Mouse (Mus musculus): ENCODE measurements around the gene Rnf114. TPM values are rescaled to one million over a fixed set of nuclear protein-coding genes. Genes with fewer than 3 reads are reported as not detected.

Rnf114 gene
- polyA plus RNA-seq, 2 experiments: 78.1 to 83.6 TPM

DNA sequence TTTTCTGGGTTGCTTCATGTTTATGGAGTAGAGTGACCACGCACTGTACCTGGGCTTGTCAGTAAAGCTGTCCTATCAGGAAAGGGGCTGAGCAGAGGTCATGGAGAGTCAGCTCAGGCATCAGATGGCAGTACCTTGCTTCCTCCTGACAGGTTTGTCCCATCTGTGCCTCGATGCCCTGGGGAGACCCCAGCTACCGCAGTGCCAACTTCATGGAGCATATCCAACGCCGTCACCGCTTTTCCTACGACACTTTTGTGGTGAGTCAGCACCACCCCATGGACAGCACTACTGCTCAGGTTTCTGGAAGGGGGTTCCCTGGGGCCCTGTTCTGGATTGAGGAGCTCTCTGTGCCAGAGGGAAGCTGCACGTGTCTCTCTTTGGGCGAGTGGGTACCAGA is 19.9 kb downstream of the Rnf114 start:
- Histone ChIP-seq H3K4me2 (replicated peaks; ENCODE audit: low read depth, low read length, severe bottlenecking) (no peak overlapping the region), H3K4me3 (replicated peaks; ENCODE audit: low read length) (no peak overlapping the region), H3K36me3 (ENCODE audit: control insufficient read depth, insufficient read depth, low read length) (peaks cover 98% of the 10 kb centered on the region), H3K9ac (ENCODE audit: low read depth, low read length, severe bottlenecking) (no peak overlapping the region), H3K9me3 (ENCODE audit: control insufficient read depth, low read length) (no peaks in the 10 kb centered on the region), H3K27ac (replicated peaks; ENCODE audit: low read depth, low read length) (no peak overlapping the region), H3K4me1 (ENCODE audit: control insufficient read depth, insufficient read depth, low read length) (no peaks in the 10 kb centered on the region), H3K27me3 (ENCODE audit: control insufficient read depth, insufficient read depth, low read length) (no peaks in the 10 kb centered on the region)
- DNase-seq (ENCODE audit: low spot score): no peak
- ATAC-seq (ENCODE audit: low FRiP score, low read depth): no peak
- no peak for TF ChIP-seq POLR2A (IDR thresholded peaks at IDR 0.05; ENCODE audit: borderline replicate concordance, extremely low read depth, insufficient read depth, insufficient read length)
- 93% methylated on average over 9 of the region's 9 CpGs for WGBS

DNA sequence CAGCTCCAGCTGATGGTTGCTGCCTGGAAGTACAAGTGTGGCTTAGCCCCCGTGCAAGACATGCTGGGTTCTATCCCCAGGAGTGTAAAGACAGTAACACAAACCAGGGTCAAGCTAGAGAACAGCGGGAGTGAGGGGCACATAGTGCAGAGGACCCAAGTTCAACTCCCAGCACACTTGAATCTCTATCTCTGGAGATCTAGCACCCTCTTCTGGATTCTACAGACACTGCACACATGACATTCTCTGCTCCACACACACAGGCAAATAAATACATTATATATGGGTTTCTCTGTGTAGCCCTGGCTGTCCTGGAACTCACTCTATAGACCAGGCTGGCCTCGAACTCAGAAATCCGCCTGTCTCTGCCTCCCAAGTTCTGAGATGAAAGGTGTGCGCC is 20.5 kb downstream of the Rnf114 start:
- DNase-seq (ENCODE audit: low spot score) (no peak), ATAC-seq (ENCODE audit: low FRiP score, low read depth) (no peak)
- Histone ChIP-seq H3K4me1 (ENCODE audit: control insufficient read depth, insufficient read depth, low read length) (no peaks in the 10 kb centered on the region), H3K27me3 (ENCODE audit: control insufficient read depth, insufficient read depth, low read length) (no peaks in the 10 kb centered on the region), H3K27ac (replicated peaks; ENCODE audit: low read depth, low read length) (no peak overlapping the region), H3K9ac (ENCODE audit: low read depth, low read length, severe bottlenecking) (no peak overlapping the region), H3K36me3 (ENCODE audit: control insufficient read depth, insufficient read depth, low read length) (peaks cover 98% of the 10 kb centered on the region), H3K9me3 (ENCODE audit: control insufficient read depth, low read length) (no peaks in the 10 kb centered on the region), H3K4me3 (replicated peaks; ENCODE audit: low read length) (no peak overlapping the region), H3K4me2 (replicated peaks; ENCODE audit: low read depth, low read length, severe bottlenecking) (no peak overlapping the region)
- no peak for TF ChIP-seq POLR2A (IDR thresholded peaks at IDR 0.05; ENCODE audit: borderline replicate concordance, extremely low read depth, insufficient read depth, insufficient read length)
- WGBS: 98% methylated on average over 5 of the region's 5 CpGs

DNA sequence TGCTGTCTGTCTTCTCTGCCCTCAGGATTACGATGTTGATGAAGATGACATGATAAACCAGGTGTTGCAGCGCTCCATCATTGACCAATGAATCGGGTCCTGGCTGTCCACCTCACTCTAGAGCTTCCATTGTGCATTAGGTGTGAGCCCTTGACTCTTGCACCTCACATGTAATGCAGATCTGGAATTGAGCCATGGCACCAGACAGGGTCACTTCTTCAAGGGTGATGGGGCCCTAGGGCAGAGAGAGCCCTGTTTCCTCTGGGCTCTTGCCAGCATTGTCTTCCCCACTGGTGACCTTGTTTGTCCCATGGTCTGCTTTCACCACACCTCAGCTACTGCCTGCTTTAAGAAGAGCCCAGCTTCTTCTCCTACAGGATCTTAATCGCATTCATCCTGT is 22.2 kb downstream of the Rnf114 start:
- Histone ChIP-seq H3K27me3 (ENCODE audit: control insufficient read depth, insufficient read depth, low read length) (no peaks in the 10 kb centered on the region), H3K4me2 (replicated peaks; ENCODE audit: low read depth, low read length, severe bottlenecking) (no peak overlapping the region), H3K9me3 (ENCODE audit: control insufficient read depth, low read length) (no peaks in the 10 kb centered on the region), H3K36me3 (ENCODE audit: control insufficient read depth, insufficient read depth, low read length) (peaks cover 92% of the 10 kb centered on the region), H3K9ac (ENCODE audit: low read depth, low read length, severe bottlenecking) (no peak overlapping the region), H3K4me3 (replicated peaks; ENCODE audit: low read length) (no peak overlapping the region), H3K27ac (replicated peaks; ENCODE audit: low read depth, low read length) (no peak overlapping the region), H3K4me1 (ENCODE audit: control insufficient read depth, insufficient read depth, low read length) (no peaks in the 10 kb centered on the region)
- no peak for ATAC-seq (ENCODE audit: low FRiP score, low read depth)
- DNase-seq (ENCODE audit: low spot score): no peak
- 96% methylated on average over 4 of the region's 4 CpGs for WGBS
- TF ChIP-seq POLR2A (IDR thresholded peaks at IDR 0.05; ENCODE audit: borderline replicate concordance, extremely low read depth, insufficient read depth, insufficient read length): no peak

DNA sequence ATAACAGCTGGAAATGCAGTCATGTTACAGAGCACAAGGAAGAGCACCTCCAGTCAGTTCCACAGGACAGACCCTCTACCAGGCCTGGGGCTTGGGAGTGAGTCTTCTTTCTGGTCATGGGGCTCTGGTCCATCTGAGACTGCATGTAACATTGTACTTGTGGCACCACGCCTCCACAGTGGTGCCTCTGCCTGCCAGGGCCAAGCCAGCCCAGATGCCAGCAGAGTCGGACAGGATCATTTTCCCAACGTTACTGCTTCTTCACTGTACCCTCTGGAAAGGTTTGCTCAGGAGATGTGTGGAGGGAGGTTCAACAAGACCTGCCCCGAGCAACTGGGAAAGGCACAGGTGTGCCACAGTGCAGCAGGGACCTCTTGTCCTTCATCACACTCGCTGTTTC is 23.2 kb downstream of the Rnf114 start:
- Histone ChIP-seq H3K4me3 (replicated peaks; ENCODE audit: low read length) (no peak overlapping the region), H3K4me1 (ENCODE audit: control insufficient read depth, insufficient read depth, low read length) (no peaks in the 10 kb centered on the region), H3K27ac (replicated peaks; ENCODE audit: low read depth, low read length) (no peak overlapping the region), H3K9me3 (ENCODE audit: control insufficient read depth, low read length) (no peaks in the 10 kb centered on the region), H3K4me2 (replicated peaks; ENCODE audit: low read depth, low read length, severe bottlenecking) (no peak overlapping the region), H3K27me3 (ENCODE audit: control insufficient read depth, insufficient read depth, low read length) (no peaks in the 10 kb centered on the region), H3K9ac (ENCODE audit: low read depth, low read length, severe bottlenecking) (no peak overlapping the region), H3K36me3 (ENCODE audit: control insufficient read depth, insufficient read depth, low read length) (peaks cover 82% of the 10 kb centered on the region)
- 85% methylated on average over 5 of the region's 5 CpGs for WGBS
- no peak for ATAC-seq (ENCODE audit: low FRiP score, low read depth)
- TF ChIP-seq POLR2A (IDR thresholded peaks at IDR 0.05; ENCODE audit: borderline replicate concordance, extremely low read depth, insufficient read depth, insufficient read length): no peak
- no peak for DNase-seq (ENCODE audit: low spot score)

DNA sequence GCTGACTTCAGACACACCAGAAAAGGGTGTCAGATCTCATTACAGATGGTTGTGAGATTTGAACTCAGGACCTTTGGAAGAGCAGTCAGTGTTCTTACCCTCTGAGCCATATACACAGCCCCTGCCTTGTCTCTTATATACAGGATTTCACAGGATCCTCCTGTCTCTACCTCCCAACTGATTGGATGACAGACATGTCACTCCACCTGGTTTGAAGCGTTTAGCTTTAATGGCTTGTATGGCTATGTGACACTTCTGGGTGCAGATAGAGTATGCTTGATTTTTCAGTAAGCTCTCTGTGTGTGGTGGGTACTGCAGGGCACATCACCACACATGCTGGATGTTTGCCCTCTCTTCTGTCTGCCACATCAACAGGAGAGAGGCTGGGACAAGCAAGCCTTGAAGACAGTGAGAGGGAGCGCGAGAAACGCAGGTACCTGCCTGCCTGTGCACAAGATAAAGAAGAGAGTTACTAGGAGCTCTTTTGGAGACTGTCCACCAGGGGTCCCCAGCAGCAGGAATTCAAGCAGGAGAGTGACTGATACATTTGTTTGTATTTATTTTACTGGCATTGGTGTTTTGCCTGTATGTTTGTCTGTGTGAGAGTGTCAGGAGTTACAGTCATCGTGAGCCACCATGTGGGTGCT is 27.3 kb downstream of the Rnf114 start:
- Histone ChIP-seq H3K4me3 (replicated peaks; ENCODE audit: low read length) (no peak overlapping the region), H3K9ac (ENCODE audit: low read depth, low read length, severe bottlenecking) (no peak overlapping the region), H3K4me1 (ENCODE audit: control insufficient read depth, insufficient read depth, low read length) (no peaks in the 10 kb centered on the region), H3K27ac (replicated peaks; ENCODE audit: low read depth, low read length) (no peak overlapping the region), H3K4me2 (replicated peaks; ENCODE audit: low read depth, low read length, severe bottlenecking) (no peak overlapping the region), H3K9me3 (ENCODE audit: control insufficient read depth, low read length) (no peaks in the 10 kb centered on the region), H3K27me3 (ENCODE audit: control insufficient read depth, insufficient read depth, low read length) (no peaks in the 10 kb centered on the region), H3K36me3 (ENCODE audit: control insufficient read depth, insufficient read depth, low read length) (peaks cover 41% of the 10 kb centered on the region)
- TF ChIP-seq POLR2A (IDR thresholded peaks at IDR 0.05; ENCODE audit: borderline replicate concordance, extremely low read depth, insufficient read depth, insufficient read length): no peak
- DNase-seq (ENCODE audit: low spot score): no peak
- no peak for ATAC-seq (ENCODE audit: low FRiP score, low read depth)
- 84% methylated on average over 5 of the region's 5 CpGs for WGBS

DNA sequence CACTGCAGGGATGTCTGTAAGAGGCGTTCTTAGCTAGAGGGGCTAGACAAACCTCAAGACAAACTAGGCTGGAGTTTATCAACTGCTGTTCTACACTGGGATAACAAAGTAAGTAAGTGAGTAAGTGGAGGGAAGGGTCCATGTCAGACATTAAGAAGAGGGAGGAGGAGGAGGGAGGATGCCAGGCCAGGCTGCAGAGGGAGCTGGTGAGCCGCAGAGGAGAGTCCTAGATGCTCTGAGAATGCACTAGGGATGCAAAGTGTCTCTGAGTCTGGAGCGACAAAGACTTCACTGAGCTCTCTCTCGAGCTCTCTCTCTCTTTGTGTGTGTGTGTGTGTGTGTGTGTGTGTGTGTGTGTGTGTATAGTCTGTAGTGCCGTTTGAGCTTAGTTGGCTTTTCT is 35.8 kb downstream of the Rnf114 start:
- Histone ChIP-seq H3K36me3 (ENCODE audit: control insufficient read depth, insufficient read depth, low read length) (no peaks in the 10 kb centered on the region), H3K4me1 (ENCODE audit: control insufficient read depth, insufficient read depth, low read length) (no peaks in the 10 kb centered on the region), H3K9ac (ENCODE audit: low read depth, low read length, severe bottlenecking) (no peak overlapping the region), H3K27ac (replicated peaks; ENCODE audit: low read depth, low read length) (no peak overlapping the region), H3K4me2 (replicated peaks; ENCODE audit: low read depth, low read length, severe bottlenecking) (no peak overlapping the region), H3K4me3 (replicated peaks; ENCODE audit: low read length) (no peak overlapping the region), H3K27me3 (ENCODE audit: control insufficient read depth, insufficient read depth, low read length) (no peaks in the 10 kb centered on the region), H3K9me3 (ENCODE audit: control insufficient read depth, low read length) (no peaks in the 10 kb centered on the region)
- DNase-seq (ENCODE audit: low spot score) (no peak), ATAC-seq (ENCODE audit: low FRiP score, low read depth) (no peak)
- no peak for TF ChIP-seq POLR2A (IDR thresholded peaks at IDR 0.05; ENCODE audit: borderline replicate concordance, extremely low read depth, insufficient read depth, insufficient read length)
- 8% methylated on average over 5 of the region's 5 CpGs for WGBS

Measured in limb, embryonic 14.5 days (tissue).